Mouse (Mus musculus) heart, adult 2 months (tissue): ENCODE measurements around the gene 2310057N15Rik. TPM values are rescaled to one million over a fixed set of nuclear protein-coding genes. Genes with fewer than 3 reads are reported as not detected.
A peak's percentile ranks its signal among the peaks of the same experiment; 100 is the strongest.
"Not testable (repeated sequence)": the region's sequence is repeated elsewhere in the genome, so short reads cannot be mapped to it uniquely, and the experiment has no call there.

ENCODE experiments used
- DNase-seq, 2 experiments: peaks; one replicate each; pipeline ENCODE4 v3.0.0; 2021
- H3K27ac ChIP-seq: fragments of 200-600 bp; 2 replicates; pipeline ENCODE4 v1.8.1; 2022
- H3K27me3 ChIP-seq: fragments of 200-500 bp; 2 replicates; pipeline ENCODE4 v1.6.1; 2012; ENCODE audit warnings: mild to moderate bottlenecking, low read length, inconsistent platforms, mixed read lengths; ENCODE audit not compliant: control insufficient read depth, insufficient read depth
- H3K36me3 ChIP-seq: fragments of 200-500 bp; 2 replicates; pipeline ENCODE4 v1.6.1; 2012; ENCODE audit warnings: low read length, inconsistent platforms; ENCODE audit not compliant: control insufficient read depth, insufficient read depth
- H3K4me1 ChIP-seq: fragments of 200-500 bp; 2 replicates; pipeline ENCODE4 v1.6.1; 2011; ENCODE audit warnings: low read length; ENCODE audit not compliant: control insufficient read depth, insufficient read depth
- H3K4me3 ChIP-seq: fragments of 200-600 bp; 2 replicates; pipeline ENCODE4 v1.8.1; 2022
- H3K79me2 ChIP-seq: fragments of 200-500 bp; replicated peaks from 2 replicates; pipeline ENCODE4 v1.6.1; 2012; ENCODE audit warnings: mild to moderate bottlenecking, inconsistent platforms, low read length, moderate library complexity, mixed read lengths; ENCODE audit not compliant: control insufficient read depth, insufficient read depth
- H3K9ac ChIP-seq: fragments of 200-500 bp; 2 replicates; pipeline ENCODE4 v1.6.1; 2012; ENCODE audit warnings: low read depth, mild to moderate bottlenecking, control low read depth, inconsistent platforms, low read length, mixed read lengths
- CTCF ChIP-seq: fragments of 200-600 bp; IDR thresholded peaks from 2 replicates; pipeline ENCODE4 v1.8.1; 2022; ENCODE audit warnings: antibody characterized with exemption, mild to moderate bottlenecking, moderate library complexity
- EP300 ChIP-seq: fragments of 200-500 bp; IDR thresholded peaks from 2 replicates; pipeline ENCODE4 v1.6.1; 2011; ENCODE audit warnings: low read depth, low read length, control low read depth; ENCODE audit not compliant: insufficient read depth
- POLR2A ChIP-seq: fragments of 200-500 bp; IDR thresholded peaks from 2 replicates; pipeline ENCODE4 v1.6.1; 2011; ENCODE audit warnings: mild to moderate bottlenecking, low read depth, low read length, control low read depth; ENCODE audit not compliant: insufficient read depth
- WGBS: fragments of 180-500 bp; shearing (Covaris S2); methylation state at CpG from one replicate; pipeline ENCODE4 v1.1.7; 2018; 5-methylcytosine and 5-hydroxymethylcytosine counted together
- intact Hi-C: fragments of 180-260 bp; cut with DNase I; formaldehyde crosslinking; loops from one replicate; pipeline ENCODE4 v1.15.1; 2025
- long read RNA-seq: library from polyadenylated mRNA; stranded (forward); transcript quantifications from one replicate; pipeline ENCODE4 v2.0.0, GENCODE M21; 2021
- polyA plus RNA-seq: library from polyadenylated mRNA; depleted of rRNA; stranded (reverse); fragments of >200 nt; gene quantifications from 2 replicates; pipeline ENCODE4 v1.2.3, GENCODE M21; 2012; rRNA removed
- total RNA-seq, 2 experiments: library from RNA; stranded (reverse); gene quantifications; 2 replicates each; pipeline ENCODE4 v1.2.3; 2021

Gene 2310057N15Rik
- not detected for total RNA-seq
- polyA plus RNA-seq: not detected in 2 replicates
- long read RNA-seq: 0 reads

DNA sequence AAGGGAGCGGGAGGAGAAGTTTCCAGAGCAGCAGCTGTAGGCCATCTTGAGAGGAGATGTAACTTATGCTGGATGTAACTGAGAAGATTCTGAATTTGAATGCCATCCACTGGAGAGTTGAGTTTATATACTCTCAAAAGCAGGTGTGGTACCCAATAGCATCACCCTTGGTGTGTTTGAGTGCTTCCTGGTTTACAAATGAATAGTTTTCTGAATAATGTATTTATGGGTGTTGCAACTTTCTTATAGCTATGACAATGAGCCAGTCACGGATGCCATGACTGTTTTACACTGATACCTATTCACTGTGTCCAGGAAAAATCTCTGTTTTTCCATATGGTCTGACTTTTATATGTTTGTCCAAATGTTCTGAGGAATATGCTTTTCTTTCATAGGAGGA lies at the start of gene 2310057N15Rik:
TSS of gene 2310057N15Rik (minus strand) at position 101 of the 400 bp plus-strand sequence.
- H3K9ac ChIP-seq: no peak within 1 kb of the TSS
- no peaks in the 10 kb centered on the region for H3K27me3 ChIP-seq
- H3K4me1 ChIP-seq: no peaks in the 10 kb centered on the region
- DNase-seq: no peak
- no peak within 1 kb of the TSS for H3K27ac ChIP-seq
- 73% methylated on average over 2 of the region's 2 CpGs for WGBS
- no peaks in the 10 kb centered on the region for H3K36me3 ChIP-seq
- no peaks in the 10 kb centered on the region for H3K79me2 ChIP-seq
- intact Hi-C loops: no loop called here
- TF ChIP-seq POLR2A (no peak), CTCF (no peak), EP300 (no peak)
- H3K4me3 ChIP-seq: no peak within 1 kb of the TSS

DNA sequence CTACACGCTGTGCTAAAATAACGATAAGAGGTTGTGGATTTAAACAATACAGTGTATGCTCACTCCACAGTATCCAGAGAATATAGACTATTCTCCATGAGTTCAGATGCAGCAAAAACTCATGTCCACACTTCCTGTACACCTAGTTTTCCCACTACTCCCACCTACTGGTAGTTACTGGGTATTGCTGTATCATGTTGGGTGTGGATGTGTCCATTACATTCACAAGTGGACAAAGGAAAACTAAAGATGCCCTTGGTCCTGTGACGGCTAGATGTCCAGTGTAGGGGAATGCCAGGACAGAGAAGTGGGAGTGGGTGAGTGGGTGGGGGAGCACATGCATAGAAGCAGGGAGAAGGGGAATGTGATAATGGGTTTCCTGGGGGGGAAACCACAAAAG lies 49.7 kb upstream of the 2310057N15Rik start:
- intact Hi-C loops: no loop called here

DNA sequence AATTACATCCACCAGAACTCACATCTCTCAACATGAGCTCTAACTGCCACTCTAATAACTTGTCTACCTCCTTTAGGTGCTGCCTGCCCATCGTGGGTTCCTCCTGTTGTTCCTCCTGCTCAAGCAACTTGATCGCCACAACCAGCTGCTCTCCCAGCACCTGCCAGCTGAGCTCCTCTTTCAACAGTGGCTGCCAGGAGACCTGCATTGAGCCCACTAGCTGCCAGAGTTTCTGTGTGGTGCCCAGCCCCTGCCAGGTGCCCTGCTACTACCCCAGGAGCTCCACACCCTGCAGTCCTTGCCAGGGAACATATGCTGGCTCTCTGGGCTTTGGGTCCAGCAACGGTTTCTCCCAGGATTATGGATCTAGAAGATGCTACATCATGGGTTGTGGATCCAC lies 46.1 kb upstream of the 2310057N15Rik start, which contains the start of gene Krtap15:
TSS of gene Krtap15 (plus strand) at position 150 of the 400 bp plus-strand sequence.
- H3K27me3 ChIP-seq: no peaks in the 10 kb centered on the region
- H3K4me1 ChIP-seq: no peaks in the 10 kb centered on the region
- no peak for DNase-seq
- H3K27ac ChIP-seq: no peak within 1 kb of the TSS
- H3K4me3 ChIP-seq: no peak within 1 kb of the TSS
- no peak within 1 kb of the TSS for H3K9ac ChIP-seq
- no peaks in the 10 kb centered on the region for H3K36me3 ChIP-seq
- no peaks in the 10 kb centered on the region for H3K79me2 ChIP-seq
- 67% methylated on average over 3 of the region's 3 CpGs for WGBS
- intact Hi-C loops: no loop called here
- no peak for TF ChIP-seq CTCF
- no peak for TF ChIP-seq EP300
- no peak for TF ChIP-seq POLR2A

More for the DNA sequence above, 49.7 kb upstream of the 2310057N15Rik start:
- Histone ChIP-seq H3K9ac (no peak overlapping the region), H3K36me3 (no peaks in the 10 kb centered on the region), H3K4me3 (no peak overlapping the region), H3K79me2 (no peaks in the 10 kb centered on the region), H3K27ac (no peak overlapping the region), H3K27me3 (no peaks in the 10 kb centered on the region), H3K4me1 (no peaks in the 10 kb centered on the region)
- 74% methylated on average over 3 of the region's 3 CpGs for WGBS
- no peak for DNase-seq
- TF ChIP-seq CTCF (peak; percentile 51), EP300 (no peak), POLR2A (no peak)

DNA sequence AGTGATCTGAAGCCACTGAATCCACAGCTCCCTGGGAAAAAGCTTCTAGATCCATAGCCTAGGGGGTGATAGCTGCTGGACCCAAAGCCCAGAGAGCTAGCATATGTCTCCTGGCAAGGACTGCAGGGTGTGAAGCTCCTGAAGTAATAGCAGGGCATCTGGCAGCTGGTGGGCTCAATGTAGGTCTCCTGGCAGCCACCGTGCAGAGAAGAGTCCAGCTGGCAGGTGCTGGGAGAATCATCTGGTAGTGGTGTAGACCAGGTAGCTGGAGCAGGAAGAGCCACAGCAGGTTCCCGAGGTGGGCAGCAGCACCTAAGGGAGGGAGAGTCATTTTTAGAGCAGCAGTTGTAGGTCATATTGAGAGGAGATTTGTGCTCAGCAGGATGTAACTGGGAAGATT lies 37.8 kb upstream of the 2310057N15Rik start, which contains the start of gene Gm20741:
TSS of gene Gm20741 (minus strand) at position 394 of the 400 bp plus-strand sequence.
- H3K4me3 ChIP-seq: no peak within 1 kb of the TSS
- no peaks in the 10 kb centered on the region for H3K4me1 ChIP-seq
- H3K27me3 ChIP-seq: no peaks in the 10 kb centered on the region
- H3K9ac ChIP-seq: no peak within 1 kb of the TSS
- no peak for DNase-seq
- no peaks in the 10 kb centered on the region for H3K36me3 ChIP-seq
- H3K79me2 ChIP-seq: no peaks in the 10 kb centered on the region
- intact Hi-C loops: no loop called here
- no peak for TF ChIP-seq CTCF
- no peak within 1 kb of the TSS for H3K27ac ChIP-seq
- 65% methylated on average over 2 of the region's 2 CpGs for WGBS

DNA sequence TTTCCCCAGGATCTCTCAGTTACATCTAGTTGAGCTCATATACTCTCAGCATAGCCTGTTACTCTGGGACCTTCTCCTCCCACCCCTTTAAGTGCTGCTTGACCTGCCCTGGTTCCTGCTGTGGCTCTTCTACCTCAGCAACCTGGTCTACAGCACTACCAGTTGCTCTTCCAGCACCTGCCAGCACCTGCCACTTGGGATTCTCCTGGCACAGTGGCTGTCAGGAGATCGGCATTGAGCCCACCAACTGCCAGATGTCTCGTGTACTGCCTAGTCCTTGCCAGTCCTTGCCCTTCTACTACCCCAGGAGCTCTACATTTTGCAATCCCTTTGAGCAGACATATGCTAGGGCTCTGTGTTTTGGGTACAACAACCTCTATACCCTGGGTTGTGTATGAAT lies 12.8 kb upstream of the 2310057N15Rik start:
- no peaks in the 10 kb centered on the region for H3K4me1 ChIP-seq
- no peak for DNase-seq
- 66% methylated on average over 2 of the region's 2 CpGs for WGBS
- no peak overlapping the region for H3K4me3 ChIP-seq
- H3K36me3 ChIP-seq: no peaks in the 10 kb centered on the region
- no peak overlapping the region for H3K9ac ChIP-seq
- no peak overlapping the region for H3K27ac ChIP-seq
- TF ChIP-seq CTCF (no peak), EP300 (no peak), POLR2A (no peak)
- intact Hi-C loops: no loop called here
- no peaks in the 10 kb centered on the region for H3K79me2 ChIP-seq
- H3K27me3 ChIP-seq: no peaks in the 10 kb centered on the region

DNA sequence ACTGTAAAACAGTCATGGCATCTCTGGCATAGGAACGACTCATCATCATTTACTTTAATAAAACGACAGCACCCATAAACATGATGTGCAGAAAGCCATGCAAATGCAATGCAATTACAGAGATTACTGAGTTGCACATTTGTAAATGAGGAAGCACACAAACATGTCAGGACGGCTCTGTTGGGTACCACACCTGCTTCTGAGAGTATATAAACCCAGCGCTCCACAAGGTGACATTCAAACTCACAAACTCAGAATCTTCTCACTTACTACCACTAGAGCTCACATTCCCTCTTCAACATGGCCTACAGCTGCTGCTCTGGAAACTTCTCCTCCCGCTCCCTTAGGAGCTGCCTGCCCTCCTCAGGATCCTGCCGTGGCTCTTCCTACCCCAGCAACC lies 3.6 kb upstream of the 2310057N15Rik start, which contains the start of gene Gm5965:
TSS of gene Gm5965 (plus strand) at position 301 of the 400 bp plus-strand sequence.
- TF ChIP-seq CTCF (no peak), EP300 (no peak), POLR2A (no peak)
- 81% methylated on average over 6 of the region's 6 CpGs for WGBS
- Histone ChIP-seq H3K27ac (no peak within 1 kb of the TSS), H3K4me3 (no peak within 1 kb of the TSS), H3K79me2 (no peaks in the 10 kb centered on the region), H3K9ac (no peak within 1 kb of the TSS), H3K4me1 (no peaks in the 10 kb centered on the region), H3K27me3 (no peaks in the 10 kb centered on the region), H3K36me3 (no peaks in the 10 kb centered on the region)
- intact Hi-C loops: no loop called here
- no peak for DNase-seq

DNA sequence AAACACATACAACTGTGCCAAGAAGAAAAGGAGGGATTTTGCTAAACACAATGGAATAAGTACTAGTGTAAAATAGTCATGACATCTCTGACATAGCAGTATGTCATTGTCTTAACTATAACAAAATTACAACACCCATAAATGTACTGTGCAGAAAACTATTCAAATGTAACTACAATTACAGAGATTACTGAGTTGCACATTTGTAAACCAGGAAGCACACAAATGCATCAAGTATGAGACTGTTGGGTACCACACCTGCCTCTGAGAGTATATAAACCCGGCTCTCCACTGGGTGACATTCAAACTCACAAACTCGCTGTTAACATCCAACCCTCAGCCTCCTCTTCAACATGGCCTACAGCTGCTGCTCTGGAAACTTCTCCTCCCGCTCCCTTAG lies 15.5 kb downstream of the 2310057N15Rik start, which contains the start of gene 2310034C09Rik:
TSS of gene 2310034C09Rik (plus strand) at position 301 of the 400 bp plus-strand sequence.
- DNase-seq, H3K4me3 ChIP-seq, H3K79me2 ChIP-seq, H3K27ac ChIP-seq, H3K9ac ChIP-seq, H3K27me3 ChIP-seq, intact Hi-C loops, H3K36me3 ChIP-seq, H3K4me1 ChIP-seq: not testable (repeated sequence)
- 77% methylated on average over 3 of the region's 3 CpGs for WGBS

DNA sequence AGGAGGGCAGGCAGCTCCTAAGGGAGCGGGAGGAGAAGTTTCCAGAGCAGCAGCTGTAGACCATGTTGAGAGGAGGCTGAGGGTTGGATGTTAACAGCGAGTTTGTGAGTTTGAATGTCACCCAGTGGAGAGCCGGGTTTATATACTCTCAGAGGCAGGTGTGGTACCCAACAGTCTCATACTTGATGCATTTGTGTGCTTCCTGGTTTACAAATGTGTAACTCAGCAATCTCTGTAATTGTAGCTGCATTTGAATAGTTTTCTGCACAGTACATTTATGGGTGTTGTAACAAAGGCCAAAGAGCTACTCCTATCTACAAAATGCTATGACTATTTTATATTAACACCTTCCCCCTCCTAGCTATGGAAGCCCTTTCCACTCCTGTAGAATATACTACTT lies 22.5 kb downstream of the 2310057N15Rik start, which contains the start of gene Krtap13:
TSS of gene Krtap13 (minus strand) at position 101 of the 400 bp plus-strand sequence.
- DNase-seq, intact Hi-C loops: not testable (repeated sequence)
- WGBS: 88% methylated on average over 3 of the region's 3 CpGs

More for the DNA sequence above, 22.5 kb downstream of the 2310057N15Rik start, which contains the start of gene Krtap13:
- H3K4me1 ChIP-seq, H3K9ac ChIP-seq, H3K27me3 ChIP-seq, H3K27ac ChIP-seq, H3K36me3 ChIP-seq, H3K79me2 ChIP-seq, H3K4me3 ChIP-seq: not testable (repeated sequence)
